Mouse (Mus musculus) right cerebral cortex, postnatal 4 days (tissue): Measurements from ENCODE around the gene Fam198a.

Experiments
- DNase-seq: peaks from one replicate; pipeline ENCODE4 v3.0.0-alpha.2; 2022

The Fam198a gene

GRCm38 (mm10) chr9:122023873-122024272 is 73.1 kb downstream of the Fam198a start:
- no peak for DNase-seq

GRCm38 (mm10) chr9:122024419-122024818 is 73.6 kb downstream of the Fam198a start:
- DNase-seq, result no peak

GRCm38 (mm10) chr9:122025855-122026590 is 75.2 kb downstream of the Fam198a start:
- DNase-seq, result no peak

GRCm38 (mm10) chr9:122027081-122027913 is 76.5 kb downstream of the Fam198a start:
- DNase-seq, result no peak

- DNase-seq, result no peak
These were observed 77.3 kb downstream of the Fam198a start for GRCm38 (mm10) chr9:122027914-122028745.

- DNase-seq, result no peak
These were observed 79.0 kb downstream of the Fam198a start for GRCm38 (mm10) chr9:122029765-122030164.
